Mouse (Mus musculus) kidney, adult 2 months (tissue): ENCODE measurements around the gene Aven.

Source experiments
- CTCF ChIP-seq: fragments of 200-500 bp; conservative IDR thresholded peaks from 2 replicates; pipeline ENCODE4 v1.5.1; 2011; ENCODE audit warnings: low read depth, mild to moderate bottlenecking, control low read depth, low read length, moderate library complexity, mixed read lengths; ENCODE audit not compliant: insufficient read depth, insufficient read length
- POLR2A ChIP-seq: fragments of 200-500 bp; IDR thresholded peaks from one replicate; pipeline ENCODE4 v1.6.1; 2011; ENCODE audit warnings: low read depth, low read length, control low read depth

- TF ChIP-seq CTCF (no peak), POLR2A (no peak)
Observed at GRCm38 (mm10) chr2:112497851-112498250, 5.1 kb downstream of the Aven start.
